ENCODE assay signal across 8 mouse cellular contexts in genomic region chr3:127552973-127553719, GRCm38 (mm10). TPM values are rescaled to one million over a fixed set of nuclear protein-coding genes. Genes with fewer than 3 reads are reported as not detected.
A peak's percentile ranks its signal among the peaks of the same experiment; 100 is the strongest.
DNase-seq lines count a peak whose midpoint lies in the region; ATAC-seq and TF ChIP-seq lines count a peak whose summit lies in the region.

Larp7 (minus strand) TSS chr3:127553349.
Zgrf1 (plus strand) TSS chr3:127553489.

- H3K27me3 ChIP-seq in hindbrain, postnatal 0 days (ENCODE audit: insufficient read depth, low read length), result no peaks in the 10 kb centered on the region

- intact Hi-C loops in gastrocnemius, adult 2 months (cut with DNase I), result loop anchor here (2.0 to 10.0 kb wide), 3 partner anchors 102 to 282 kb away; partner anchors contain the start of gene Ap1ar
- intact Hi-C loops in left cerebral cortex, adult 2 months (cut with DNase I), result loop anchor here (2.0 to 5.0 kb wide), 4 partner anchors 54 to 366 kb away; partner anchors contain the start of gene Ank2

- no peaks in the 10 kb centered on the region for H3K9me3 ChIP-seq in hindbrain, postnatal 0 days (ENCODE audit: low read length)

- DNase-seq in ZHBTc4 (ENCODE audit: low read depth, low spot score), result peak; percentile 99
- DNase-seq in gastrocnemius, adult 2 months, result peak; percentile 99
- DNase-seq in hindbrain, postnatal 0 days (ENCODE audit: low spot score), result peak; percentile 100
- peak; percentile 99 for DNase-seq in left cerebral cortex, adult 2 months (ENCODE audit: extremely low spot score in 1 of 2, low spot score in 2 of 2)
- peak; percentile 99 for DNase-seq in right cerebral cortex, adult 2 months (ENCODE audit: low spot score in 2 of 2)
- peak; percentile 99 for DNase-seq in urinary bladder, postnatal 14 days (ENCODE audit: low spot score)

- peak within 1 kb of the TSS; percentile 85 for H3K4me2 ChIP-seq in hindbrain, postnatal 0 days (ENCODE audit: low read depth, low read length)

- peak; percentile 93 for ATAC-seq in common myeloid progenitor, adult 5-6 weeks (replicated peaks; ENCODE audit: low read depth, poor library complexity, severe bottlenecking)
- ATAC-seq in hindbrain, postnatal 0 days, result peak; percentile 99
- ATAC-seq in megakaryocyte, adult 5-6 weeks (ENCODE audit: poor library complexity, severe bottlenecking), result peak; percentile 93

- no peaks in the 10 kb centered on the region for H3K36me3 ChIP-seq in hindbrain, postnatal 0 days (ENCODE audit: insufficient read depth, low read length)

- H3K27ac ChIP-seq in gastrocnemius, adult 2 months, result peak within 1 kb of the TSS; percentile 99
- H3K27ac ChIP-seq in hindbrain, postnatal 0 days, result peak within 1 kb of the TSS; percentile 95
- H3K27ac ChIP-seq in left cerebral cortex, adult 2 months, result peak within 1 kb of the TSS; percentile 99

- 1% methylated on average over 73 of the region's 73 CpGs for WGBS in hindbrain, postnatal 0 days

- peak within 1 kb of the TSS; percentile 76 for H3K4me3 ChIP-seq in gastrocnemius, adult 2 months
- H3K4me3 ChIP-seq in hindbrain, postnatal 0 days (ENCODE audit: low read length), result peak within 1 kb of the TSS; percentile 81
- peak within 1 kb of the TSS; percentile 88 for H3K4me3 ChIP-seq in left cerebral cortex, adult 2 months

- H3K4me1 ChIP-seq in hindbrain, postnatal 0 days (ENCODE audit: insufficient read depth, low read length), result peaks cover 5% of the 10 kb centered on the region; the same call in 1 of the 2 replicates

- peak within 1 kb of the TSS; percentile 64 for H3K9ac ChIP-seq in hindbrain, postnatal 0 days (replicated peaks; ENCODE audit: low read length)

- TF ChIP-seq CTCF in gastrocnemius, adult 2 months (IDR thresholded peaks at IDR 0.05), result no peak; the same call in 1 of the 2 replicates
- no peak for TF ChIP-seq CTCF in hindbrain, postnatal 0 days (IDR thresholded peaks at IDR 0.05; ENCODE audit: low read depth)
- TF ChIP-seq CTCF in left cerebral cortex, adult 2 months (IDR thresholded peaks at IDR 0.05), result no peak

RNA-seq across cellular contexts. Expression of gene Larp7, which starts in this region (rescaled TPM):
- 152 and 158 TPM in 2 replicates for total RNA-seq in common myeloid progenitor, adult 5-6 weeks (2017)
- 10 to 100 TPM in 1 of 2 experiments, 1 to 10 TPM in 1; 7.5 to 12.9 TPM for total RNA-seq in gastrocnemius, adult 2 months (2021)
- 4.5 and 6.9 TPM in 2 replicates for total RNA-seq in hindbrain, postnatal 0 days (2014; rRNA removed)
- polyA plus RNA-seq in hindbrain, postnatal 0 days (2015; fragmentation: Nextera tagmentation; extraction: Ambion mirVana), result 30.4 and 31.7 TPM in 2 replicates
- 10 to 100 TPM; 16.8 to 19.2 TPM for total RNA-seq in left cerebral cortex, adult 2 months (2021)
- 50.3 and 61.8 TPM in 2 replicates for total RNA-seq in megakaryocyte, adult 5-6 weeks (2015)
- total RNA-seq in megakaryocyte, adult 5-6 weeks (2017), result 75.3 and 82.6 TPM in 2 replicates

RNA-seq across cellular contexts. Expression of gene Zgrf1, which starts in this region (rescaled TPM):
- 30.9 and 31.4 TPM in 2 replicates for total RNA-seq in common myeloid progenitor, adult 5-6 weeks (2017)
- under 1 TPM; 0.77 to 0.78 TPM for total RNA-seq in gastrocnemius, adult 2 months (2021)
- 4.0 and 5.2 TPM in 2 replicates for total RNA-seq in hindbrain, postnatal 0 days (2014; rRNA removed)
- 3.0 and 3.5 TPM in 2 replicates for polyA plus RNA-seq in hindbrain, postnatal 0 days (2015; fragmentation: Nextera tagmentation; extraction: Ambion mirVana)
- 1 to 10 TPM; 2.6 to 3.5 TPM for total RNA-seq in left cerebral cortex, adult 2 months (2021)
- 9.0 and 9.5 TPM in 2 replicates for total RNA-seq in megakaryocyte, adult 5-6 weeks (2015)
- total RNA-seq in megakaryocyte, adult 5-6 weeks (2017), result 12.2 and 17.8 TPM in 2 replicates

Comparison
In these comparisons a context has a peak if more than half of its experiments do, and no peak if none do; other contexts are left out.
1. Peak in every context shown above with its lines: DNase-seq, ATAC-seq, H3K4me3 ChIP-seq and H3K27ac ChIP-seq.